Mouse (Mus musculus) CH12.LX (cell line): ENCODE data around the gene Sfta2. TPM values are rescaled to one million over a fixed set of nuclear protein-coding genes. Genes with fewer than 3 reads are reported as not detected.

Experiments used
- DNase-seq: peaks from one replicate; pipeline ENCODE4 v3.0.0-alpha.2; 2013; ENCODE audit errors: extremely low read depth
- H3K27ac ChIP-seq: 2 replicates; pipeline ENCODE4 v1.5.1; 2012; ENCODE audit warnings: low read depth, mild to moderate bottlenecking, control low read depth, moderate library complexity; ENCODE audit not compliant: insufficient read depth
- H3K27me3 ChIP-seq: replicated peaks from 2 replicates; pipeline ENCODE3; 2012; ENCODE audit warnings: inconsistent platforms
- H3K36me3 ChIP-seq, 2 experiments: replicated peaks in 1 of 2; 2 replicates each; pipeline versions ENCODE3 to v1.6.1; 2012; ENCODE audit warnings: inconsistent platforms in 1 of 2, low read length in 1 of 2, mild to moderate bottlenecking in 1 of 2, mixed read lengths in 1 of 2, moderate library complexity in 1 of 2; ENCODE audit not compliant: control insufficient read depth in 1 of 2, insufficient read depth in 1 of 2
- H3K4me1 ChIP-seq, 2 experiments: 2 replicates each; pipeline ENCODE4 v1.6.1; 2012; ENCODE audit warnings: inconsistent platforms in 1 of 2, moderate library complexity in 1 of 2; ENCODE audit not compliant: insufficient read depth in 2 of 2, control insufficient read depth in 1 of 2
- H3K4me2 ChIP-seq: 2 replicates; pipeline ENCODE4 v1.6.1; 2012; ENCODE audit warnings: low read depth, mild to moderate bottlenecking, control low read depth; ENCODE audit not compliant: poor library complexity, insufficient read depth, severe bottlenecking
- H3K4me3 ChIP-seq, 3 experiments: fragments of 150-350 bp in 1 of 3; sonication (generic) in 1 of 3; replicated peaks in 1 of 3; 2 replicates each; pipeline versions ENCODE3 to v1.5.1; 2011 to 2012; ENCODE audit warnings: low read depth in 2 of 3, low read length in 2 of 3, mild to moderate bottlenecking in 2 of 3, moderate library complexity in 2 of 3, control low read depth in 1 of 3, improper control_type of control experiment in 1 of 3, inconsistent platforms in 1 of 3, mixed read lengths in 1 of 3; ENCODE audit not compliant: poor library complexity in 1 of 3
- H3K79me2 ChIP-seq: replicated peaks from 2 replicates; pipeline ENCODE4 v1.6.1; 2012; ENCODE audit warnings: mild to moderate bottlenecking, moderate library complexity; ENCODE audit not compliant: control insufficient read depth, poor library complexity, insufficient read depth, severe bottlenecking; ENCODE audit errors: extremely low read depth
- H3K9ac ChIP-seq: 2 replicates; pipeline ENCODE4 v1.6.1; 2012; ENCODE audit warnings: low read depth, mild to moderate bottlenecking, control low read depth, moderate library complexity; ENCODE audit not compliant: insufficient read depth
- H3K9me3 ChIP-seq: replicated peaks from 2 replicates; pipeline ENCODE3; 2012; ENCODE audit warnings: low read length, inconsistent platforms, mixed read lengths
- CHD1 ChIP-seq: IDR thresholded peaks from 2 replicates; pipeline ENCODE4 v1.6.1; 2012; ENCODE audit warnings: low read depth, low read length, improper control_type of control experiment, inconsistent platforms
- CTCF ChIP-seq, 2 experiments: IDR thresholded peaks in 1 of 2; conservative IDR thresholded peaks in 1 of 2; 2 replicates each; pipeline ENCODE4 v1.5.1; 2011 to 2012; ENCODE audit warnings: low read depth in 2 of 2, low read length in 2 of 2, improper control_type of control experiment in 1 of 2, inconsistent platforms in 1 of 2, mild to moderate bottlenecking in 1 of 2, moderate library complexity in 1 of 2
- E2F4 ChIP-seq: IDR thresholded peaks from 2 replicates; pipeline ENCODE4 v1.6.1; 2011; ENCODE audit warnings: low read depth, low read length, improper control_type of control experiment; ENCODE audit not compliant: insufficient replicate concordance
- ELF1 ChIP-seq: IDR thresholded peaks from 2 replicates; pipeline ENCODE4 v1.6.1; 2014; ENCODE audit warnings: low read depth, mild to moderate bottlenecking, inconsistent platforms, low read length, improper control_type of control experiment
- EP300 ChIP-seq: IDR thresholded peaks from 2 replicates; pipeline ENCODE4 v1.6.1; 2011; ENCODE audit warnings: low read length, improper control_type of control experiment
- GABPA ChIP-seq: IDR thresholded peaks from 2 replicates; pipeline ENCODE4 v1.6.1; 2012; ENCODE audit warnings: low read depth, low read length, improper control_type of control experiment, inconsistent platforms; ENCODE audit not compliant: insufficient replicate concordance
- JUN ChIP-seq: IDR thresholded peaks from 2 replicates; pipeline ENCODE4 v1.6.1; 2011; ENCODE audit warnings: low read depth, mild to moderate bottlenecking, low read length, improper control_type of control experiment, moderate library complexity; ENCODE audit not compliant: insufficient read depth
- KAT2A ChIP-seq: IDR thresholded peaks from 2 replicates; pipeline ENCODE4 v1.6.1; 2012; ENCODE audit warnings: low read length, improper control_type of control experiment, inconsistent platforms; ENCODE audit not compliant: insufficient replicate concordance
- MAX ChIP-seq: IDR thresholded peaks from 2 replicates; pipeline ENCODE4 v1.6.1; 2011; ENCODE audit warnings: low read length, improper control_type of control experiment
- NELFE ChIP-seq: IDR thresholded peaks from 2 replicates; pipeline ENCODE4 v1.6.1; 2011; ENCODE audit warnings: low read depth, low read length, improper control_type of control experiment
- PAX5 ChIP-seq: IDR thresholded peaks from 2 replicates; pipeline ENCODE4 v1.6.1; 2012; ENCODE audit warnings: low read length, inconsistent platforms, mixed read lengths
- POLR2A ChIP-seq: IDR thresholded peaks from 2 replicates; pipeline ENCODE4 v1.6.1; 2011; ENCODE audit warnings: low read depth, mild to moderate bottlenecking, improper control_type of control experiment, low read length
- POLR2AphosphoS2 ChIP-seq: IDR thresholded peaks from 2 replicates; pipeline ENCODE4 v1.6.1; 2011; ENCODE audit warnings: low read depth, low read length, improper control_type of control experiment
- RCOR1 ChIP-seq: conservative IDR thresholded peaks from 2 replicates; pipeline ENCODE4 v1.6.1; 2012; ENCODE audit warnings: low read depth, mild to moderate bottlenecking, inconsistent platforms, low read length, improper control_type of control experiment
- SMC3 ChIP-seq: IDR thresholded peaks from 2 replicates; pipeline ENCODE4 v1.6.1; 2011; ENCODE audit warnings: low read depth, low read length, improper control_type of control experiment
- UBTF ChIP-seq: IDR thresholded peaks from 2 replicates; pipeline ENCODE4 v1.6.1; 2012; ENCODE audit warnings: low read depth, mild to moderate bottlenecking, inconsistent platforms, low read length, improper control_type of control experiment, moderate library complexity
- USF2 ChIP-seq: conservative IDR thresholded peaks from 2 replicates; pipeline ENCODE4 v1.6.1; 2011; ENCODE audit warnings: low read depth, low read length, improper control_type of control experiment
- ZC3H11A ChIP-seq: IDR thresholded peaks from 2 replicates; pipeline ENCODE4 v1.6.1; 2012; ENCODE audit warnings: low read depth, mild to moderate bottlenecking, inconsistent platforms, low read length, improper control_type of control experiment
- ZMIZ1 ChIP-seq: IDR thresholded peaks from 2 replicates; pipeline ENCODE4 v1.6.1; 2012; ENCODE audit warnings: low read depth, mild to moderate bottlenecking, inconsistent platforms, low read length, improper control_type of control experiment
- dilution Hi-C: fragments of 300-500 bp; cut with MboI; formaldehyde crosslinking; loops from 2 replicates; pipeline ENCODE4 v1.14.3; 2020; ENCODE audit warnings: low sequenced_read_pairs; ENCODE audit not compliant: extremely low pct_unique_long_range_greater_than_20kb, extremely low pct_ligation_motif_present
- in situ Hi-C: fragments of 300-500 bp; cut with MboI; formaldehyde crosslinking; loops from 3 replicates; pipeline ENCODE4 v1.14.3; 2019; ENCODE audit warnings: low sequenced_read_pairs, low pct_ligation_motif_present, low pct_unique_long_range_greater_than_20kb, mixed read lengths
- polyA plus RNA-seq: library from polyadenylated mRNA; unstranded; fragments of >175 nt; gene quantifications from 2 replicates; pipeline ENCODE4 v1.2.1, GENCODE M21; 2012; ENCODE audit warnings: low read depth; ENCODE audit not compliant: insufficient read length
- total RNA-seq, 2 experiments: library from RNA; depleted of rRNA; stranded (reverse); fragments of 300-350 nt in 1 of 2; fragments of >200 nt in 1 of 2; gene quantifications; 2 replicates each; pipeline ENCODE4 v1.2.3; 2012 to 2014

Gene Sfta2
- total and polyA plus RNA-seq, 3 experiments, result not detected

GRCm38 (mm10) chr17:35680591-35680990 is 79.2 kb downstream of the Sfta2 start:
- Histone ChIP-seq H3K27me3 (no peaks in the 10 kb centered on the region), H3K9ac (no peak overlapping the region), H3K27ac (no peak overlapping the region), H3K4me2 (no peak overlapping the region), H3K4me1 (no peaks in the 10 kb centered on the region), H3K36me3 (peaks cover 8 to 35% of the 10 kb centered on the region in 2 experiments), H3K79me2 (no peaks in the 10 kb centered on the region), H3K9me3 (no peaks in the 10 kb centered on the region), H3K4me3 (no peak overlapping the region)
- no peak for DNase-seq
- in situ Hi-C loops, result no loop called here
- dilution Hi-C loops, result no loop called here
- TF ChIP-seq POLR2A (no peak), UBTF (no peak), ZMIZ1 (no peak), MAX (no peak), E2F4 (no peak), ZC3H11A (no peak), NELFE (no peak), CHD1 (no peak), RCOR1 (no peak), SMC3 (no peak)

- H3K4me3 ChIP-seq, result no peak overlapping the region
Measured at GRCm38 (mm10) chr17:35681986-35682385, 80.6 kb downstream of the Sfta2 start.

More at GRCm38 (mm10) chr17:35681986-35682385, 80.6 kb downstream of the Sfta2 start:
- in situ Hi-C loops (no loop called here), dilution Hi-C loops (no loop called here)
- H3K27ac ChIP-seq, result no peak overlapping the region
- H3K36me3 ChIP-seq, result peaks cover 8 to 49% of the 10 kb centered on the region in 2 experiments
- H3K79me2 ChIP-seq, result no peaks in the 10 kb centered on the region
- H3K4me1 ChIP-seq, result no peaks in the 10 kb centered on the region
- H3K9me3 ChIP-seq, result no peaks in the 10 kb centered on the region
- no peak overlapping the region for H3K4me2 ChIP-seq
- no peak for DNase-seq
- H3K27me3 ChIP-seq, result no peaks in the 10 kb centered on the region
- TF ChIP-seq JUN, result no peak
- TF ChIP-seq GABPA, result no peak
- no peak for TF ChIP-seq ELF1
- TF ChIP-seq POLR2A, result no peak
- no peak for TF ChIP-seq ZC3H11A
- TF ChIP-seq USF2, result no peak
- no peak for TF ChIP-seq UBTF
- no peak for TF ChIP-seq KAT2A
- no peak for TF ChIP-seq POLR2AphosphoS2
- no peak for TF ChIP-seq CHD1
- no peak for TF ChIP-seq E2F4
- no peak for TF ChIP-seq EP300
- TF ChIP-seq PAX5, result no peak
- TF ChIP-seq CTCF (conservative IDR thresholded peaks at IDR 0.05 in 1 of 2, IDR thresholded peaks at IDR 0.05 in 1 of 2; ENCODE audit: low read depth in 2 of 2, low read length in 2 of 2), result no peak
- H3K9ac ChIP-seq, result no peak overlapping the region
